In the genomic region with DNA sequence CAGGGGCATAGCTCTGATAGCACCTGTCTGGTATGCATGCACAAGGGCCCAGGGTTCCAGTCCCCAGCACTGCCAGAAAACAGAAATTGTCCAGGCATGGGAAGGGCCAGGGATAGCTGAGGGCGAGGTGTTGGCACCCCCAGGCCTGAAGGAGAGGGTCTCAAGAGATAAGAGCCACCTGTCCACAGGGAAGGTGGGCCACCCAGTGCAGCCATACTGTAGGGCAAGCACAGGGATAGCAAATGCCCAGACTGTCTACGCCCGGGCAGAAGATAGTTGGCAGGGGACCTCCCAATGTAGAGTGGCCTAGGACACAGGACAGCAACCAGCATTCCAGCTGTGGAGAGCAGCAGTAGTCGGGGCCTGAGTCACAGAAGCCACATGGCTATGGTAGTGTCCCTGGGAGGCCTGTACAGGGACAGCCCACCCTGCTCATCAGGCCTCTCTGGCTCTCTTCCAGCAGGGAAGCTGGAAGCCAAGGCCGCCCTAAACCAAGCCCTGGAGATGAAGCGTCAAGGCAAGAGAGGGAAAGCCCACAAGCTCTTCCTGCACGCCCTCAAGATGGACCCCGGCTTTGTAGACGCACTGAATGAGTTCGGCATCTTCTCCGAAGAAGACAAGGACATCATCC, we compare ENCODE assay signal across 37 mouse cellular contexts. TPM values are rescaled to one million over a fixed set of nuclear protein-coding genes. Genes with fewer than 3 reads are reported as not detected.
A peak's percentile ranks its signal among the peaks of the same experiment; 100 is the strongest.
DNase-seq lines count a peak whose midpoint lies in the region; ATAC-seq and TF ChIP-seq lines count a peak whose summit lies in the region.
"Had no signal": no experiment of that assay in that cellular context is flagged by ENCODE, and none has a peak within 500 bp of the region (broad histone marks: within the 10 kb centered on the region; RNA-seq: fewer than 3 reads in every experiment).

No protein-coding gene starts in this region.

- no peak for TF ChIP-seq POLR2A in testis, adult 2 months (IDR thresholded peaks at IDR 0.05; ENCODE audit: control insufficient read depth, low read depth, low read length)

- H3K4me1 ChIP-seq in limb, embryonic 13.5 days: peaks cover 25% of the 10 kb centered on the region
- H3K4me1 ChIP-seq in limb, embryonic 10.5 days: peaks cover 26% of the 10 kb centered on the region
- peaks cover 10% of the 10 kb centered on the region for H3K4me1 ChIP-seq in testis, adult 2 months (ENCODE audit: control insufficient read depth, insufficient read depth, low read length)

- H3K4me3 ChIP-seq in limb, embryonic 13.5 days: no peak overlapping the region
- H3K4me3 ChIP-seq in limb, embryonic 10.5 days: no peak overlapping the region
- peak overlapping the region; percentile 89; the same call in 1 of the 2 replicates for H3K4me3 ChIP-seq in testis, adult 2 months (ENCODE audit: control insufficient read depth, low read depth, low read length)
- H3K4me3 ChIP-seq: heart, embryonic 10.5 days; hindbrain, embryonic 12.5 days had no signal

- peaks cover 55% of the 10 kb centered on the region for H3K36me3 ChIP-seq in limb, embryonic 13.5 days
- H3K36me3 ChIP-seq in limb, embryonic 10.5 days: peaks cover 52% of the 10 kb centered on the region
- peaks cover 5% of the 10 kb centered on the region; the same call in 1 of the 2 replicates for H3K36me3 ChIP-seq in testis, adult 2 months (ENCODE audit: control insufficient read depth, insufficient read depth, low read length)

- no peak overlapping the region for H3K9ac ChIP-seq in limb, embryonic 13.5 days
- H3K9ac ChIP-seq: forebrain, postnatal 0 days; heart, embryonic 15.5 days; hindbrain, embryonic 12.5 days; liver, embryonic 15.5 days; stomach, embryonic 15.5 days had no signal

- no peaks in the 10 kb centered on the region for H3K27me3 ChIP-seq in limb, embryonic 13.5 days
- H3K27me3 ChIP-seq in limb, embryonic 10.5 days (ENCODE audit: low read depth, poor library complexity, severe bottlenecking): no peaks in the 10 kb centered on the region
- no peaks in the 10 kb centered on the region for H3K27me3 ChIP-seq in testis, adult 2 months (ENCODE audit: control insufficient read depth, insufficient read depth, low read length)
- H3K27me3 ChIP-seq: heart, embryonic 15.5 days; hindbrain, embryonic 12.5 days; liver, embryonic 15.5 days; megakaryocyte, embryonic 14.5 days; stomach, embryonic 15.5 days had no signal

- TF ChIP-seq CTCF in testis, adult 2 months (IDR thresholded peaks at IDR 0.05; ENCODE audit: control insufficient read depth, insufficient read depth, insufficient replicate concordance, low read depth, low read length): no peak

- peak overlapping the region; percentile 19; the same call in 1 of the 2 replicates for H3K4me2 ChIP-seq in limb, embryonic 13.5 days (replicated peaks)

- ATAC-seq in cerebellum, adult (ENCODE audit: insufficient number of reproducible peaks, low FRiP score, low TSS enrichment): no peak
- no peak for ATAC-seq in limb, embryonic 13.5 days (ENCODE audit: low FRiP score, low read depth)
- ATAC-seq: forebrain, postnatal 0 days; intestine, embryonic 16.5 days had no signal

- DNase-seq in adrenal gland, adult 2 months: peak; percentile 44
- DNase-seq in adrenal gland, postnatal 10 days: no peak
- peak; percentile 54 for DNase-seq in cerebellum, adult 9-11 months
- no peak for DNase-seq in limb, embryonic 10.5 days (ENCODE audit: low spot score)
- DNase-seq in testis, postnatal 14 days (ENCODE audit: low spot score): no peak
- DNase-seq: cerebellum, adult 11 months; cerebellum, postnatal 36 days; forebrain, postnatal 0 days; kidney, adult 9 months; kidney, postnatal 10 days; layer of hippocampus, postnatal 36 days; left cerebral cortex, postnatal 4 days; liver; lung, postnatal 4 days; midbrain, embryonic 14.5 days; right cerebral cortex, postnatal 25 days; thymus, adult 2 months; thymus, postnatal 36 days had no signal

- WGBS in limb, embryonic 13.5 days: 91% methylated on average over 11 of the region's 11 CpGs
- 92% methylated on average over 11 of the region's 11 CpGs for WGBS in limb, embryonic 10.5 days

- H3K9me3 ChIP-seq in limb, embryonic 13.5 days: no peaks in the 10 kb centered on the region
- H3K9me3 ChIP-seq in limb, embryonic 10.5 days (replicated peaks): no peaks in the 10 kb centered on the region
- H3K9me3 ChIP-seq: forebrain, embryonic 10.5 days; heart, embryonic 10.5 days; heart, embryonic 15.5 days; hindbrain, embryonic 12.5 days; liver, embryonic 15.5 days; megakaryocyte, embryonic 14.5 days; stomach, embryonic 15.5 days had no signal

- H3K27ac ChIP-seq in limb, embryonic 13.5 days: no peak overlapping the region
- no peak overlapping the region for H3K27ac ChIP-seq in limb, embryonic 10.5 days
- no peak overlapping the region for H3K27ac ChIP-seq in testis, adult 2 months (ENCODE audit: control insufficient read depth, insufficient read depth, low read depth, low read length)
- H3K27ac ChIP-seq: heart, embryonic 10.5 days; heart, embryonic 15.5 days; hindbrain, embryonic 12.5 days; liver, embryonic 15.5 days; stomach, embryonic 15.5 days had no signal

RNA-seq across cellular contexts. Expression of a gene that starts 2.1 kb away (rescaled TPM):
- 10 to 100 TPM; 10.5 to 19.5 TPM for total RNA-seq in adrenal gland, adult 2 months (2021)
- polyA plus RNA-seq in adrenal gland, adult 2 months (2012; rRNA removed): 11.8 and 12.3 TPM in 2 replicates
- 1 to 10 TPM; 7.3 to 7.7 TPM for total RNA-seq in adrenal gland, postnatal 10 days (2021)
- polyA plus RNA-seq in limb, embryonic 13.5 days (2015; fragmentation: Nextera tagmentation; extraction: Ambion mirVana): 5.8 and 6.4 TPM in 2 replicates
- 3.3 and 3.4 TPM in 2 replicates for polyA plus RNA-seq in limb, embryonic 10.5 days (2016; fragmentation: Nextera tagmentation; extraction: Ambion mirVana)
- 5.2 and 5.3 TPM in 2 replicates for polyA plus RNA-seq in testis, adult 2 months (2012; rRNA removed)

RNA-seq across cellular contexts. Expression of a gene that starts 13.2 kb away (rescaled TPM):
- not detected for total RNA-seq in adrenal gland, adult 2 months (2021)
- polyA plus RNA-seq in adrenal gland, adult 2 months (2012; rRNA removed): not detected in 2 replicates
- total RNA-seq in adrenal gland, postnatal 10 days (2021): not detected
- not detected in 2 replicates for polyA plus RNA-seq in limb, embryonic 13.5 days (2015; fragmentation: Nextera tagmentation; extraction: Ambion mirVana)
- polyA plus RNA-seq in limb, embryonic 10.5 days (2016; fragmentation: Nextera tagmentation; extraction: Ambion mirVana): not detected in 2 replicates
- polyA plus RNA-seq in testis, adult 2 months (2012; rRNA removed): 11.1 and 14.8 TPM in 2 replicates
- total RNA-seq: forebrain, postnatal 0 days; gastrocnemius, adult 8-10 months; heart, postnatal 25 days; layer of hippocampus, postnatal 36 days; left cerebral cortex, postnatal 4 days; neutrophil, adult 5-6 weeks had no signal
- polyA plus RNA-seq: embryonic facial prominence, embryonic 11.5 days; forebrain, embryonic 10.5 days; forebrain, postnatal 0 days; gonadal fat pad, adult 2 months; heart, embryonic 10.5 days; heart, embryonic 15.5 days; hindbrain, embryonic 12.5 days; intestine, embryonic 16.5 days; large intestine, adult 2 months; liver, embryonic 15.5 days; lung, embryonic 16.5 days; midbrain, embryonic 14.5 days; neural tube, embryonic 11.5 days; stomach, embryonic 15.5 days; thymus, adult 2 months had no signal

RNA-seq across cellular contexts. Expression of a gene that starts 34.6 kb away (rescaled TPM):
- total RNA-seq in adrenal gland, adult 2 months (2021): 10 to 100 TPM; 26.3 to 29.8 TPM
- polyA plus RNA-seq in adrenal gland, adult 2 months (2012; rRNA removed): 12.7 and 16.2 TPM in 2 replicates
- total RNA-seq in adrenal gland, postnatal 10 days (2021): 10 to 100 TPM; 26.3 to 31.3 TPM
- polyA plus RNA-seq in limb, embryonic 13.5 days (2015; fragmentation: Nextera tagmentation; extraction: Ambion mirVana): 59.8 and 60.2 TPM in 2 replicates
- polyA plus RNA-seq in limb, embryonic 10.5 days (2016; fragmentation: Nextera tagmentation; extraction: Ambion mirVana): 90.9 and 100 TPM in 2 replicates
- polyA plus RNA-seq in testis, adult 2 months (2012; rRNA removed): 11.5 and 13.8 TPM in 2 replicates

RNA-seq across cellular contexts. Expression of a gene that starts 34.8 kb away (rescaled TPM):
- 100 to 1,000 TPM; 657 to 936 TPM for total RNA-seq in adrenal gland, adult 2 months (2021)
- 305 and 399 TPM in 2 replicates for polyA plus RNA-seq in adrenal gland, adult 2 months (2012; rRNA removed)
- 100 to 1,000 TPM; 344 to 362 TPM for total RNA-seq in adrenal gland, postnatal 10 days (2021)
- polyA plus RNA-seq in limb, embryonic 13.5 days (2015; fragmentation: Nextera tagmentation; extraction: Ambion mirVana): 96.3 and 98.5 TPM in 2 replicates
- 106 and 112 TPM in 2 replicates for polyA plus RNA-seq in limb, embryonic 10.5 days (2016; fragmentation: Nextera tagmentation; extraction: Ambion mirVana)
- polyA plus RNA-seq in testis, adult 2 months (2012; rRNA removed): 136 and 138 TPM in 2 replicates

Comparison
In these comparisons a context has a peak if more than half of its experiments do, and no peak if none do; other contexts are left out.
1. DNase-seq: peak in adrenal gland, adult 2 months (single experiment) and cerebellum, adult 9-11 months (single experiment); none in adrenal gland, postnatal 10 days (single experiment), limb, embryonic 10.5 days (single experiment) and testis, postnatal 14 days (single experiment).